Mouse (Mus musculus) retina, embryonic 14.5 days (tissue): ENCODE measurements around the gene Cldn10.
"Not testable (repeated sequence)": the region's sequence is repeated elsewhere in the genome, so short reads cannot be mapped to it uniquely, and the experiment has no call there.

Experiments
- DNase-seq: peaks from one replicate; pipeline ENCODE4 v3.0.0-alpha.2; 2015; ENCODE audit warnings: low spot score

Cldn10 gene

DNA sequence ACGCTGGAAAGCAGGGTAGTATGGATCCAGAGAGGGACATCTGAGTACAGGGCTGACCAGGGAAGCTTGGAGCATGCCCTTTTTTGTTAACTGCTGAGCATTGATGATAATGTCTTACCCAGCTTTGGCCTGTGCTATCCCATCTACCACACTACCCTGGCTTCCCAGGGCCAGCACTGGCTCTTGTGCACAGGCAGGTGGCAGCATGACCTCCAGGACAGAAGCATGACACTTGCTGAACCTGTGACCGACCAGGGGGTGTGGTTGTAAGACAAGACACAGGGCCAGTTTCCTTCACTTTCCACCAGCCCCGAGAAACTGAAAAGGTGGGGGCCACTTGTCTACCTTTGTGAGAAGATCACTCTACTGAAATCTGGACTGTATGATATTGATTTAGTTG, 5.5 kb upstream of the Cldn10 start:
- DNase-seq = no peak

DNA sequence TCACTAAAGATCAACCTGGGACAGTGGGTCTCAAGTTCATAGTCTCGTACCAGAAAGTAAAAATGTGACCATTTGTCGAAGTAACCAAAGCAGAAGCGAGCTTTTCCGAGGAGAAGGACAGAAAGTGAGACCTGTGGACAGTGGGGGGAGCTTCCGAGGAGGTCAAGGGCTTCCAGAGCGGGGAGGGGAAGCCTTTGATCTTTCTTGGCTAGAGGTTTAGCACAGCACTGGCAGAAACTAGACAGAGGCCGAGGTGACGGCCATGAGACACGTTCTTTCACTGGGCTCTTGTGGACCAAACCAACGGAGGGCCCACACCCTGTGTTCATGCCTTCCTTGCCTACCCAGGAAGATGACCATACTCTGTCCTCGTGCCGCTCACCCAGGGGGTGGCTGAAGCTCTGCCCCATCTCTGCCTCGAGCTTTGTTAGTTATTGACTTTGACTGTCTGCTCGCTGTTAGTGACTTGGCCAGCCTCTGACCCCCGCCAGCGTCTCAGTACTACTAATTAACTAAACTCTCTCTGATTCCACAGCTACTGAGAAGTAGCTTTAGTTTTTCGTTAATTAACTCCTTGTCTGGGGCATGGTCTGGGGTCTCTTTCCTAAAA, 4.3 kb upstream of the Cldn10 start:
- peak; percentile 29 for DNase-seq

DNA sequence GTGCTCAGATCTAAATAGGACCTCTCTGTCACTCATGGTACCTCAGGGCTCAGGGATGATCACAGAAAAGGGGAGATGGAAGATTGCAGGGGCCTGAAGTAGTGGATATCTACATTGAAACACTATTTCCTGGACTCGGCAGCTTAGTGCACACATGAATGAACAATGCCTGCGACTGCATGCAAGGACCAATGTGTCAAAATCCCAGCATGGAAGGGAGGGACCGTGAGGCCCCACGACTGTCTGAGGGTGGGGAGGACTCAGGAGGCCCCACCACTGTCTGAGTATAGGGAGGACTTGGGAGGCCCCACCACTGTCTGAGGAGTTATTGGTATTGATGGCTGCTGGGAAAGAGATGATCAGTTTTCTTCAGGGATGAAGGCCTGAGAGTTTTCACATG, 2.5 kb downstream of the Cldn10 start:
- no peak for DNase-seq

DNA sequence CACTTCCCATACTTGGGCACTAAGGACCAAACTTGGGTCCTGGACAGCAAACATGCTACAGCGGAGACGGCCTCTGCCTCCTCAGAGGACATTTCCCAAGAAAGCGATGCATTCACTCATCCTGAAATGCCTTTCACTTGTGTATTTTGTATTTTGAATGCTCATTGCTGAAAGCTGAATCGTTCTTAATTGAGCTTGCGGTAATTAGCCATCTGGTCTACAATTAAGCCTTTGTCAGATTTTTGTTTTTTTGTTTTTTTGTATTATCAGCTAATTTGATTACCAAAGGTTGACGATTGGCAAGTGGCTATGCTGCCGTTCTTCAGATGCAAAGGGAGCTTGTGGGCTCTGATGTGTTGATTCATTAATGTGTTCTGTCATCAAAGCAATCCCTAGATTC, 5.2 kb downstream of the Cldn10 start:
- DNase-seq = no peak

DNA sequence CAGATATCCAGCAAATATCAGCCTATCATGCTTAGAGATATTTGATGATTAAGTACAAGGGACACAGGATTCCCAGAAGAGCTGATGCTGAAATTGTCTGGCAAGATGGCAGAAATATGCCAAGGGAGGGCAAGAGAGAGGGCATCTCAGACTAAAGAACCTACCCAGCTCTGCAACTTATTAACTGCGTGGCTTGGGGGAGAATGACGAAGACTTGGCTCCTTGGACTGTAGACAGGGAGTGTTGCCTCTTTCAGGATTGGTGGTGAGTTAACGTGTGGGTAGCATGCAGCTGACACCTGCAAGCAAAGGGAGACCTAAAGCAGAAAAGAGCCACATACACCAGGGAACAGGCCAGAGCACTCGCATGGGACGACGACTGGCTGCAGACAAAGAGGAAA, 5.7 kb downstream of the Cldn10 start:
- no peak for DNase-seq

DNA sequence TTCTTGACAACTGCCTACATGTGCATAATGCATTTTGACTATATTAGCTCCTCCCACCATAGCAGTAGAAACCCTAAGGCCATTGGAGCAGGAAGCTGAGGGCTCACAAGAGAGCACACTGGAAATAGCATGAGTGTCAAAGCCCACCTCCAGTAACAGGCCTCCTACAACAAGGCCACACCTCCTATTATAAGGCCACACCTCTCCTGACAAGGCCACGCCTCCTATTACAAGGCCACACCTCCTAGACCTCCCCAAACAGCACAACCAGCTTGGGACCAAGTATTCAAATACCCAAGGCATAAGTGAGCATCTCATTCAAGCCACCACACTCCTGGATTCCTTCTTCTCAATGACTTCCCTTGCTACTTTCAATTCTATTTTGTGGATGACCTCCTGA, 6.5 kb downstream of the Cldn10 start:
- no peak for DNase-seq

DNA sequence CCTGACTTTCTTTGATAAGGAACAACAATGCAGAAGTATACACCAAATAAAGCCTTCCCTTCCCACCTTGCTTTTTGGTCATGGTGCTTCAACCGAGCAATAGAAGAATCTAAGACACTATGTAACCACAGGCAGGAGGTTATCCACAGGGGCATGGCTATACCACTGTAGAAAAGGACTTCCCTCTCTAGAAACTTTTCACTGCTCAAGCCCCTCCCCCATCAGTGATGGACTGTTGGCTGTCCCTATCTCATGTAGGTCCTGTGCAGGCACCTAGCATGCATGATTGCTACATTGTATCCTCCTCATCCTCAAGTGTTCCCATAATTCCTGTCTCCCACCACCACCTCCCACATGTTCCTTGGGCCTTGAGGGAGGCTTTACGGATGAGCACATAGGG, 7.2 kb downstream of the Cldn10 start:
- DNase-seq = no peak

DNA sequence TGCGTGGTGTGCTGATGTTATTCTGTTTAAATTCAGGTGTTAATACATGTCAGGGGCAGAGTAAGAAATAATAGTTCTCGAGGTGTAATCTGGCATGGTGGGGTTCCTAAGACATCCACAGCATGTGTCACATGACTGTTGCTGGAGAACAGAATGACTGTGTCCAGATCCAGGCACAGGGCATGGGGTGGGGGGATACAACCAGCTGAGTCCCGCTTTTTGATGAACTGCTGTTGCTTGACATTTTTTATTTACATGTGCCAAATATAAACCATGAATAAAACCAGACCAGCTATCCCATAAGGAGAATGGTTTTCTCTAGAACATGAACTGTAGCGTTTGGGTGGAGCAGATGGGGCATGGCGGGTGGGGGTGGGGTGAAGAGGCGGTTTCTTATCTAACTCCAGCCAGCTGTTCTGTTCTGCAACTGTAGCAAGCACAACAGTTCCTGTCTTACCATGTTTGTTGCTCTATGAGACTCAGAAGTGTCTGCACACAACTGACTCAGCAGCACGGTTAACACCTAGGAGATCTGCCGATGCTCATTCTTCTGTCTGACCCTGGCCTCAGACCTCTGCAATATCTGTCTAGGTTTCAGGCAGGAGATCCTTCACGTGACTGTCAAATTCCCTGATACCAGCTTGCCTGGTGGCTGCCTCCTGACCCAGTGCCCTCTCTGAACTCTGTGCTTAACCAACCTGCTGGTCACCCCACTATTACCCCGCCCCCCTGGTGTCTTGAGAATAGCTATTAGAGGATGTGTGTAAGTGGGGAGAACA, 8.4 kb downstream of the Cldn10 start:
- DNase-seq = no peak

DNA sequence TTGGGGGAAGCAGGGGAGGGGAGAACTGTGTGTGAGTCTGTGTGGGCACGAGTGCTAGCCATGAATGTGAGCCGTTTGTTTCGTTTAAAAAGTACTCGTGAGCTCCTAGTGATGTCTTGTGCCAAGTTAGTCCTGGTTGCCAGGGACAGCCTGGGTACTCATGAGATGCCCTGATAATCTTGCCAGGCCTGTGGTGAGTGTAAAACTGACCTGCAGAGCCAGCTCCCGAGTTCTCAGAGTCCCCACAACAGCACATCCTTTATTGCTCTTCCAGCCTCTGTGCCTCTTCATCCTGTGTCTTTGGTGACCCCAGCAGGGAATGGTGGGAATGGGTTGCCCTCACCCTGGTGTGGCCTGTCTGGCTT, 9.0 kb downstream of the Cldn10 start:
- no peak for DNase-seq

DNA sequence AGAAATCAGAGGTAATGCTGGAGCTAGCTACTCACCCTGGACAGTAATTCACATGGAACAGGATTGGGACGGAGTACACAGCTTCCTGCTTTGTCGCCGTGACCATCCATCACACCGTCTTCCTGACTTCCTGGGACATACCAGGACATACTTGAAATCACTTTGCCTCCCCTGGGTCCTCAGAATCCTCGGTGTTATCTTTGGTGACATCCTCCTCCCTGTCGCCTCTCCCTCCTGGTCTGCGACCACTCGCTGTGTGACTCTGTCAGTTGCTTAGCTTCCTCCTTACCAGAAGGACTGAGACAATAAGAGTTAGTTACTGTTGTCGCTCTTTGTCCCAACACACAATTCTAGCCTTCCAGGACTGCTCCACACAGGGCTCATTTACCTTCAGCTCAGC, 9.6 kb downstream of the Cldn10 start:
- no peak for DNase-seq

DNA sequence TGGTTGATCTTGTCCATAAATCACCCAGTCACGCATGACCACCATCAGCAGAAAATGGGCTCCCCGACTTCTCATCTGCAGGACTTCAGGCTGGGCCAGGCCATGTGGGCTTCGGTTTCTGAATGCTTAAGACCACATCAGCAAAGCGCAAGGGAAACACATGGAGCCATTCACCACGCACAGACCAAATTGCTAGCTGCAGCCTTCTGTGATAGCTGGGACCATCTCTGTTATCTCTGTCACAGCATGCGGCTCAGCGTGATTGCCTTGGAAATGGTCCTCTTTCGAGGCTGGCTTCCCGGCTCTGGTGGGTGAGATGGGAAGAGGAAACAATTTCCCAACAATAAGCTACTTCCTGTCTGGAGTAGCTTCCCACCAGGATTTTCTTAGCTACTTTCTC, 12.2 kb downstream of the Cldn10 start:
- DNase-seq = no peak

DNA sequence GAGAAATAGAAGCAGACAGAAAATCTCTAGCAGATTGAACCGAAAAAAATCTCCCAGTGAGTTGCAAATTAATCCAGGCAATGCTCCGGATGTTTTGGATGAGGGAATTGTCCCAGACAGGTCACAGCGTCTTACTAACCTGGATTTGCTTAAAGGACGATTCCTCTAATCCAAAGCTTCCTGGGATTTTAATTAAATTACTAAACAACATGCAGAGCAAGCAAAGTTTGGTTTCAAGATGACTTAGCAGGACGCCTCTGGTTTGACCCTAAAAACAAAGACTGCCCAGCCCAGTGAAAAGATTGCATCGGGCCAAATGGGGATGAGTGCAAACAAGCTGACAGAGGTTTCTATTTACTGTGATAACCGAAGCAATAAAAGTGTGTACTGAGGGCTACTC, 16.2 kb downstream of the Cldn10 start:
- no peak for DNase-seq

DNA sequence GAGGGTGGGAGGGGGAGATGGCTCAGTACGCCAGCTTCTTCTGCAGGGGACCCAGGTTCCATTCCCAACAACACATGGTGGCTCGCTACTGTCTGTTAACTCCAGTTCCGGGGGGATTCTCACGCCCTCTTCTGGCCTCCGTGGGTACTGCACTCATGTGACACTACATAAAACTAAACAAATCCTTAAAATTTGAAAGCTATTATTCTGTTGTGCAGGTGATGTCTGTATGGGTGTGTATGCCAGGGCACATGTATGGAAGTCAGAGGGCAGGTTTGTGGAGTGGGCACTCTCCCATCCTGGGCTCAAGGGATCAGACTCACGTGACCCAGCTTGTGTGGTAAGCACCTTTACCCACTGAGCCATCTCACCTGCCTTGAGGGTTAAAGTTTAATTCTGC, 16.6 kb downstream of the Cldn10 start:
- peak; percentile 40 for DNase-seq

DNA sequence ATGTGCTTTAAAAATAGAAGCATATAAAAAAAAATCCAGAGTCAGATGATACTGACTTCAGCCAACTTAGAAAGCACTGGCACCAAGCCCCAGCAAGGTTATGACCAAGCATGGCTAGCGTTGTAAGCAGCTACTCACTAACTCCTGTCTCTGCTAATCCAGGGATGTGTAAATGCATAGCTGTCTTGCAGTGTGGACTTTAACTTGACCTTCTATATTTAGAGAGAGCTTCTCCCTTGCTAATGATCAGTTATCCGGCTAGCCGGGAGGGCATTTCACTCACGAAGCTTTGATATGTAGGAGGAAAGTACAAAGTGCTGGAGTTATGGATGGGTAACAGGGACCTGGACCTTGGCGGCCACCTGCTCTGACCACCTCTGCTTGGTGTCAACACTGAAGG, 19.9 kb downstream of the Cldn10 start:
- no peak for DNase-seq

DNA sequence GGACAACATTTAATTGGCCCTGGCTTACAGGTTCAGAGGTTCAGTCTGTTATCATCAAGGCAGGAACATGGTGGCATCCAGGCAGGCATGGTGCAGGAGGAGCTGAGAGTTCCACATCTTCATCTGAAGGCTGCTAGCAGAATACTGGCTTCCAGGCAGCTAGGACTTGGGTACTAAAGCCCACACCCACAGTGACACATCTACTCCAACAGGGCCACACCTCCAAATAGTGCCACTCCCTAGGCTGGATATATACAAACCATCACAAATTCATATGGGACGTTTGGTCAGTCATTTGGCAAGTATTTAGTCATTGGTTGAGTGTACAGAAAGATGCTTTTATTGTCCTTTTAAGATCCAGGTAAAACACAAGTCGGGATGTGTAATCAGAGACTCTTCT, 20.5 kb downstream of the Cldn10 start:
- not testable (repeated sequence) for DNase-seq

DNA sequence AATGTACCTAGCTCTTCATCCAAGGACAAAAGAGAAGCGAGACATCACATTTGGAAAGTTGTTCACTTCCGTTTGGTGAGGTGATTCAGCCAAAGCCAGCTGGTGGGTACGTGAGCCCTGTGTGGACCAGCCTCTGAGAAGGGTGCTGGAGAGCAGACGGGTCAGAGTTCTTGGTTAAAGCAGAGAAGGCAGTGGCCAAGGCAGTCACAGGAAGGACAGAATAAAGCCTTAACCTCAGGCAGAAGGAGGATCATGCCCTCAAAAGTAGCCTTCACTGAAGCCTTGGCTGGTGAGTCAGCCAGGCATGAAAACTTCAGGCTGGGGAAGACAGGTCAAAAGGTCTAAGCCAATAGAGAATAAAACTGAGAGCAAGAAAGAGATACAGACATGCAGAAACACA, 22.0 kb downstream of the Cldn10 start:
- DNase-seq = no peak

DNA sequence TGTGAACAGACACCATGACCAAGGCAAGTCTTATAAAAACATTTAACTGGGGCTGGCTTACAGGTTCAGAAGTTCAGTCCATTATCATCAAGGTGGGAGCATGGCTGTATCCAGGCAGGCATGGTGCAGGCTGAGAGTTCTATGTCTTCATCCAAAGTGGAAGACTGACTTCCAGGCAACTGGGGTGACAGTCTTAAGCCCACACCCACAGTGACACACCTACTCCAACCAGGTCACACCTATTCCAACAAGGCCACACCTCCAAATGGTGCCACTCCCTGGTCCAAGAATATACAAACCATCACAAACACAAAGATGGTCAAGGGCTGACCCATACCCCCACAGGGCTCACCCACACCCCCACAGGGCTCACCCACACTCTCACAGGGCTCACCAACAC, 23.5 kb downstream of the Cldn10 start:
- DNase-seq = not testable (repeated sequence)

DNA sequence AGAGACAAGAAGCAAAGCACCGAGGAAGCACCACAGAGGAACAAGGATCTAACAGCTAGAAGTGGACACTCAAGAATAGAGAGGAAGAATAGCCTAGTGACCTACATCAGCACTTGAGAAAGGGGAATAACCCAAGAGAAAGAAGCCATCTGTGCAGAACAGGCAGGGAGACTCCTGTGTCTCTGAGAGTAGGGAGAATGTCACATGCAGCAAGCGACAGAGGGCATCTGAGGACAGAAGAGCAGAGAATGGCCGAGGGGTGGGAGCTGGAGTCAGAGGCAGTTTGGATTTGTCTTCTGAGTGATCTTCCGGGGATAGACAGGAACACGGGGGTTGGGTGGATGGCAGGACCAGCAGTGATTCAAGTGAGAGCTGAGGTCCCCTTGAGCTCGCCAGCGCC, 25.4 kb downstream of the Cldn10 start:
- no peak for DNase-seq

DNA sequence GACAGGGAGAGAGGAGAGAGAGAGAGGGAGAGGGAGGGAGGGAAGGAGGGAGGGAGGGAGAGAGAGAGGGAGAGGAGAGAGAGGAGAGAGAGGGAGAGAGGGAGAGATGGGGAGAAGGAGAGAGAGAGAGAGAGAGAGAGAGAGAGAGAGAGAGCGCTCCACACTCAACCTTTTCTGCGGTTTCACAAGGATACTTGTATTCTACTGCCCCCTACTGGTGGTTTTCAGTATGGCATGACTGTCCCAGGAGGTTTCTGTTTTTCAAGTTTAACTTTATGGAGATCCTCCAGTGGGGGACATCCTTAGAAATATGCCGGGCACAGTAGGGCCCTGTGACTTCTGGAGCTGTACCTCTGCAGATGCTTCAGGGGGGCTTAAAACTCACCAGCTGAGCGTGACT, 28.8 kb downstream of the Cldn10 start:
- DNase-seq = peak; percentile 85

DNA sequence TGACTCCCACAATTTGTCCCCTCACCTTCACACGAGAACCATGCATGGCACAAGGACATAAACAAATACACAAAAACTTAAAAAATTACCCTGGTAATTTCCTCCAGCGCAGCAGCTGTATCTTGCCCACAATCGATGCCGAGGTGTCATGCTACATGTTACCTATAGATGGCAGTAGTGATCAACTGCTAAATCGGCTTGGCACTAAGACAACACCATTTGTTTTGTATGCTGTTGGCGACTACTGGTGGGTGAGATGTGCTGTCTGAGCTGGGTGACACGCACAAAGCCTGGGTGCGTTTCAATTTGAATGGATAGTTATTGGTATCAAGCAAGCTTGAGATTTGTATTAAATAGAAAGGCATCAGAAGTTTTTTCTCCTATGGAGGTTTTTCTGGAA, 32.4 kb downstream of the Cldn10 start:
- peak; percentile 83 for DNase-seq

DNA sequence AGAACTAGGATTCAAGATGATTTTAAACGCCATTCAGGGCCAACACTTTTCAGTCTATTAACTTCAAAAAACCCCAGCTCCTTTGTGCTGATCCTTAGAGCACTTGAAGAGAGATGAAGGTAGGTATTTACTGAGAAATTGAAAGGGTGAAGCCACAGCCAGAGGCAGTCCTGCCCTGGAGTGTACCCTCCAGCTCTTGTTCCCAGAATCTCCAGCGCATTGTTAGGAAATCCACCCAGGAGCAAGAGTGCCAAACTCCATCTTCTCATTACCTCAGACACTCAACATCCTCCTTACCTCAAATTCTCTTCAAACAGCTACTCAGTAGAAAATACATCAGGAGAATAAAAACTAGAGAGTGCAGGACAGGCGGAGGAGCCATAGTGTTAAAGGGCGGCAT, 35.1 kb downstream of the Cldn10 start:
- no peak for DNase-seq

DNA sequence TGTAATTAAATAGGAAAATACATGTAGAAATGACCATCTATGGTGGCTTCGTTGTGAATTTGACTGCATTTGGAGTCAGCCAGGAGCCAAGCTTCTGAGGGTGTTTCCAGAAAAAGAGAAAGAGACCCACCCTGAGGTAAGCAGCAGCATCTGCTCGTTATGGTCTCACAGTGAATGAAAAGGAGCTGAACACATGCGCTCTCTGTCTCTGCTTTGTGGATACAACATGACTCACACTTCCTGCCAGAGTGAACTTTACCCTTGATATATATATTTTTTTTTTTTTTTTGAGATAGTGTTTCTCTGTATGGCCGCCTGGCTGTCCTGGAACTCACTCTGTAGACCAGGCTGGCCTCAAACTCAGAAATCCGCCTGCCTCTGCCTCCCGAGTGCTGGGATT, 35.6 kb downstream of the Cldn10 start:
- DNase-seq = no peak

DNA sequence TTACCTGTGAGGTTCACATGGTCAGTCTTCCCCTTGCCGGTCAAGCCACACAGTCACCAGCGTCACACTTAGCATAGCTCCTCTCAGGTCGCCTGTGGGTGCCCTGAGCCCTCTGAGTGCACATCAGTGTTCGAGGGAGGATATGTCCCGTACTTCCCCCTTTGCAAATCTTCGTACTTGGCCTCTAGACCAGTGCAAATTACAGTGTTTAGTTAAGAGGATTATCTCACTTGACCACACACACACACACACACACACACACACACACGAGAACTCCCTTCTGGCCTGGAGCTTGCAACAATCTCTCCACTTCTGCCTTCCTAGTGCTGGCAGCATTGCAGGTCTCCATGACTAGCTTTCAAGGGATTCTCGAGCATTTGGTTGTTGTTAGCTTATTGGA, 38.6 kb downstream of the Cldn10 start:
- no peak for DNase-seq

DNA sequence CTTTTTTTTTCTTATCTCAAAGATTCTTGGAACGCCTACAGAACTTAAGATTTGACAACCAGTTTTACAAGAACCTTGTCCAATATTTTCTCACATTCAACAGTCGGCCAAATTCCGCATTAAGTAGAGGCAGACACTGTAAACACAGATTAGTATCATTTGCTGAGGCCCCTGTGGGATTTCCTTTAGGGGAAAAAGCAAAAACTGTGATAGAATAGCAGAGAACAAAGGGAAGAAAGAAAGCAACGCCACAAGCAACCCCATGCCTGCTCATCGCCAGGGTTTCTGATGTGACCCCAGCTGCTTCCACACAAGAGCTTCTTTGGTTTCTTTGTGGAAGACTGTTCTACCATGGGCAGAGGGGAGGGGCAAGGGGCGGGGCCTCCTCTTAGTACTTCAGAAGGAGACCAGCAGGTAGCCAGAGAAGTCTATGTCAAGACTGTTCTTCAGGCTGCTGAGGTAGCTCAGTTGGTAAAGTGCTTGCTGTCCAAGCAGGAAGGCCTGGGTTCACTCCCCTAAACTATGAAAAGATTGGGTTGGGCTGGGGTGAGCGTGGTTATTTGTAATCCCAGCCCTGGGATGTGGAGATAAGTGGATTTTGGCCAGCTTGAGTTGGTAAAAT, 39.7 kb downstream of the Cldn10 start:
- peak; percentile 37 for DNase-seq
